Mouse (Mus musculus): Measurements from ENCODE around the gene Gpr39.
"Not testable (repeated sequence)": the region's sequence is repeated elsewhere in the genome, so short reads cannot be mapped to it uniquely, and the experiment has no call there.

Gpr39 gene

GRCm38 (mm10) chr1:125676790-125677273 is at the start of gene Gpr39:
Gene Gpr39, plus strand, starts transcription at chr1:125676995.
- DNase-seq (ENCODE audit: low read depth, low spot score) = no peak

- peak; percentile 27 for DNase-seq (ENCODE audit: low read depth, low spot score)
These were observed 37.1 kb upstream of the Gpr39 start for GRCm38 (mm10) chr1:125639501-125640253.

- no peak for DNase-seq (ENCODE audit: low read depth, low spot score)
These were observed 33.2 kb upstream of the Gpr39 start for GRCm38 (mm10) chr1:125643643-125644042.

- not testable (repeated sequence) for DNase-seq (ENCODE audit: low read depth, low spot score)
These were observed 30.0 kb upstream of the Gpr39 start for GRCm38 (mm10) chr1:125646816-125647215.

GRCm38 (mm10) chr1:125648011-125648410 is 28.8 kb upstream of the Gpr39 start:
- DNase-seq (ENCODE audit: low read depth, low spot score) = no peak

GRCm38 (mm10) chr1:125649056-125649455 is 27.7 kb upstream of the Gpr39 start:
- no peak for DNase-seq (ENCODE audit: low read depth, low spot score)

GRCm38 (mm10) chr1:125652836-125653594 is 23.8 kb upstream of the Gpr39 start:
- no peak for DNase-seq (ENCODE audit: low read depth, low spot score)

- DNase-seq (ENCODE audit: low read depth, low spot score) = no peak
These were observed 19.4 kb upstream of the Gpr39 start for GRCm38 (mm10) chr1:125657416-125657815.

- DNase-seq (ENCODE audit: low read depth, low spot score) = no peak
These were observed 16.6 kb upstream of the Gpr39 start for GRCm38 (mm10) chr1:125660151-125660550.

- DNase-seq (ENCODE audit: low read depth, low spot score) = no peak
These were observed 15.9 kb upstream of the Gpr39 start for GRCm38 (mm10) chr1:125660901-125661300.

- DNase-seq (ENCODE audit: low read depth, low spot score) = no peak
These were observed 14.7 kb upstream of the Gpr39 start for GRCm38 (mm10) chr1:125662058-125662457.

- DNase-seq (ENCODE audit: low read depth, low spot score) = no peak
These were observed 14.1 kb upstream of the Gpr39 start for GRCm38 (mm10) chr1:125662660-125663059.

GRCm38 (mm10) chr1:125663104-125663503 is 13.7 kb upstream of the Gpr39 start:
- no peak for DNase-seq (ENCODE audit: low read depth, low spot score)

GRCm38 (mm10) chr1:125665127-125665637 is 11.6 kb upstream of the Gpr39 start:
- DNase-seq (ENCODE audit: low read depth, low spot score) = no peak

GRCm38 (mm10) chr1:125669035-125669434 is 7.8 kb upstream of the Gpr39 start:
- DNase-seq (ENCODE audit: low read depth, low spot score) = no peak

- DNase-seq (ENCODE audit: low read depth, low spot score) = no peak
These were observed 1.6 kb upstream of the Gpr39 start for GRCm38 (mm10) chr1:125675186-125675585.

GRCm38 (mm10) chr1:125677286-125677685 is 491 bp downstream of the Gpr39 start:
- DNase-seq (ENCODE audit: low read depth, low spot score) = no peak

GRCm38 (mm10) chr1:125679522-125680077 is 2.8 kb downstream of the Gpr39 start:
- no peak for DNase-seq (ENCODE audit: low read depth, low spot score)

GRCm38 (mm10) chr1:125684423-125684822 is 7.6 kb downstream of the Gpr39 start:
- DNase-seq (ENCODE audit: low read depth, low spot score) = no peak

GRCm38 (mm10) chr1:125685304-125685703 is 8.5 kb downstream of the Gpr39 start:
- no peak for DNase-seq (ENCODE audit: low read depth, low spot score)

GRCm38 (mm10) chr1:125687701-125688420 is 11.1 kb downstream of the Gpr39 start:
- DNase-seq (ENCODE audit: low read depth, low spot score) = no peak

GRCm38 (mm10) chr1:125693541-125693940 is 16.7 kb downstream of the Gpr39 start:
- no peak for DNase-seq (ENCODE audit: low read depth, low spot score)
